Mouse (Mus musculus) forebrain, embryonic 12.5 days (tissue): Measurements from ENCODE around the gene Ahsa1. TPM values are rescaled to one million over a fixed set of nuclear protein-coding genes. Genes with fewer than 3 reads are reported as not detected.
"Not testable (repeated sequence)": the region's sequence is repeated elsewhere in the genome, so short reads cannot be mapped to it uniquely, and the experiment has no call there.

ENCODE experiments used
- ATAC-seq: fragments of 200-750 bp; cut with Nextera tagmentation; 2 replicates; pipeline ENCODE4 v1.8.0; 2017; ENCODE audit warnings: moderate TSS enrichment; ENCODE audit not compliant: low FRiP score
- H3K27ac ChIP-seq: fragments of 300-500 bp; sonication (generic); 2 replicates; pipeline ENCODE4 v1.5.1; 2016; ENCODE audit warnings: mild to moderate bottlenecking
- H3K27me3 ChIP-seq: fragments of 300-500 bp; sonication (generic); 2 replicates; pipeline ENCODE4 v1.6.1; 2016; ENCODE audit warnings: mild to moderate bottlenecking
- H3K36me3 ChIP-seq: fragments of 300-500 bp; sonication (generic); replicated peaks from 2 replicates; pipeline ENCODE4 v1.6.1; 2016; ENCODE audit warnings: mild to moderate bottlenecking
- H3K4me1 ChIP-seq: fragments of 300-500 bp; sonication (generic); 2 replicates; pipeline ENCODE4 v1.6.1; 2016
- H3K4me2 ChIP-seq: fragments of 300-500 bp; sonication (generic); 2 replicates; pipeline ENCODE4 v1.6.1; 2016; ENCODE audit warnings: mild to moderate bottlenecking, moderate library complexity
- H3K4me3 ChIP-seq: fragments of 300-500 bp; sonication (generic); replicated peaks from 2 replicates; pipeline ENCODE4 v1.5.1; 2016; ENCODE audit warnings: mild to moderate bottlenecking
- H3K9ac ChIP-seq: fragments of 300-500 bp; sonication (generic); 2 replicates; pipeline ENCODE4 v1.6.1; 2016; ENCODE audit warnings: mild to moderate bottlenecking
- H3K9me3 ChIP-seq: fragments of 300-500 bp; sonication (generic); 2 replicates; pipeline ENCODE4 v1.6.1; 2016
- WGBS: fragments of 180-500 bp; shearing (Covaris S2); methylation state at CpG from one replicate; pipeline ENCODE4 v1.1.7; 2016; 5-methylcytosine and 5-hydroxymethylcytosine counted together
- polyA plus RNA-seq: library from polyadenylated mRNA; unstranded; fragments of >200 nt; fragmentation: Nextera tagmentation; extraction: Ambion mirVana; gene quantifications from 2 replicates; pipeline ENCODE4 v1.2.1, GENCODE M21; 2016

Ahsa1 gene
- polyA plus RNA-seq, 1 experiment from 2014 or later = 205 TPM

GRCm38 (mm10) chr12:87284268-87284667 lies 18.0 kb downstream of the Ahsa1 start:
- H3K4me2 ChIP-seq = no peak overlapping the region
- H3K36me3 ChIP-seq = no peaks in the 10 kb centered on the region
- 0 out of 2 replicates have a peak, but pooled peaks cover 3% of the 10 kb centered on the region for H3K27me3 ChIP-seq
- no peaks in the 10 kb centered on the region for H3K4me1 ChIP-seq
- no peak overlapping the region for H3K27ac ChIP-seq
- no peak overlapping the region for H3K4me3 ChIP-seq
- no peak overlapping the region for H3K9ac ChIP-seq
- 78% methylated on average over 4 of the region's 4 CpGs for WGBS
- H3K9me3 ChIP-seq = no peaks in the 10 kb centered on the region
- ATAC-seq = no peak

GRCm38 (mm10) chr12:87284726-87285125 lies 18.4 kb downstream of the Ahsa1 start:
- H3K27ac ChIP-seq = no peak overlapping the region
- WGBS = 91% methylated on average over 5 of the region's 5 CpGs
- no peaks in the 10 kb centered on the region for H3K4me1 ChIP-seq
- H3K27me3 ChIP-seq = 0 out of 2 replicates have a peak, but pooled peaks cover 3% of the 10 kb centered on the region
- no peak overlapping the region for H3K4me2 ChIP-seq
- H3K36me3 ChIP-seq = no peaks in the 10 kb centered on the region
- H3K9ac ChIP-seq = no peak overlapping the region
- no peak for ATAC-seq
- no peak overlapping the region for H3K4me3 ChIP-seq
- no peaks in the 10 kb centered on the region for H3K9me3 ChIP-seq

- Histone ChIP-seq H3K9ac (no peak overlapping the region), H3K9me3 (no peaks in the 10 kb centered on the region), H3K4me3 (no peak overlapping the region), H3K27ac (no peak overlapping the region), H3K4me1 (no peaks in the 10 kb centered on the region), H3K4me2 (no peak overlapping the region), H3K27me3 (no peaks in the 10 kb centered on the region), H3K36me3 (no peaks in the 10 kb centered on the region)
- WGBS = 93% methylated on average over 5 of the region's 5 CpGs
- no peak for ATAC-seq
Measured at GRCm38 (mm10) chr12:87289100-87289499, 22.8 kb downstream of the Ahsa1 start.

- no peaks in the 10 kb centered on the region for H3K9me3 ChIP-seq
- no peak overlapping the region for H3K27ac ChIP-seq
- ATAC-seq = no peak
- H3K4me1 ChIP-seq = no peaks in the 10 kb centered on the region
- 81% methylated on average over 6 of the region's 6 CpGs for WGBS
- no peak overlapping the region for H3K9ac ChIP-seq
- no peak overlapping the region for H3K4me3 ChIP-seq
- no peak overlapping the region for H3K4me2 ChIP-seq
- no peaks in the 10 kb centered on the region for H3K36me3 ChIP-seq
- H3K27me3 ChIP-seq = peaks cover 9% of the 10 kb centered on the region
Measured at GRCm38 (mm10) chr12:87293934-87294333, 27.7 kb downstream of the Ahsa1 start.

GRCm38 (mm10) chr12:87299037-87299656 lies 32.9 kb downstream of the Ahsa1 start:
- H3K4me3 ChIP-seq = peak overlapping the region; percentile 74
- no peak; the same call in 1 of the 2 replicates for ATAC-seq
- H3K27ac ChIP-seq = no peak overlapping the region
- H3K4me2 ChIP-seq = peak overlapping the region; percentile 97
- peaks cover 43% of the 10 kb centered on the region for H3K27me3 ChIP-seq
- H3K9me3 ChIP-seq = no peaks in the 10 kb centered on the region
- WGBS = 11% methylated on average over 29 of the region's 29 CpGs
- H3K9ac ChIP-seq = peak overlapping the region; percentile 74
- no peaks in the 10 kb centered on the region for H3K36me3 ChIP-seq
- H3K4me1 ChIP-seq = peaks cover 17% of the 10 kb centered on the region

- Histone ChIP-seq H3K27ac (no peak within 1 kb of the TSS), H3K4me2 (peak within 1 kb of the TSS; percentile 97), H3K36me3 (no peaks in the 10 kb centered on the region), H3K4me3 (peak within 1 kb of the TSS; percentile 74), H3K27me3 (peaks cover 43% of the 10 kb centered on the region), H3K9me3 (no peaks in the 10 kb centered on the region), H3K4me1 (peaks cover 17% of the 10 kb centered on the region), H3K9ac (peak within 1 kb of the TSS; percentile 74)
- peak; percentile 82 for ATAC-seq
- WGBS = under 1% methylated on average over 77 of the region's 86 CpGs
Measured at GRCm38 (mm10) chr12:87299657-87300440, 33.6 kb downstream of the Ahsa1 start, which contains the start of gene Ism2. Ism2 (minus strand) TSS chr12:87299705.

GRCm38 (mm10) chr12:87300441-87300690 lies 34.1 kb downstream of the Ahsa1 start:
- ATAC-seq = 0 out of 2 replicates have a peak, but pooled peaks have one; percentile 10
- Histone ChIP-seq H3K9me3 (no peaks in the 10 kb centered on the region), H3K27ac (no peak overlapping the region), H3K9ac (peak overlapping the region; percentile 74; the same call in 1 of the 2 replicates), H3K4me2 (peak overlapping the region; percentile 97), H3K4me1 (peaks cover 17% of the 10 kb centered on the region), H3K27me3 (peaks cover 43% of the 10 kb centered on the region), H3K36me3 (no peaks in the 10 kb centered on the region), H3K4me3 (peak overlapping the region; percentile 74)
- 1% methylated on average over 9 of the region's 9 CpGs for WGBS

- peaks cover 22% of the 10 kb centered on the region for H3K4me1 ChIP-seq
- 48% methylated on average over 4 of the region's 4 CpGs for WGBS
- H3K9me3 ChIP-seq = no peaks in the 10 kb centered on the region
- no peak overlapping the region for H3K4me3 ChIP-seq
- H3K4me2 ChIP-seq = no peak overlapping the region
- peaks cover 43% of the 10 kb centered on the region for H3K27me3 ChIP-seq
- no peaks in the 10 kb centered on the region for H3K36me3 ChIP-seq
- no peak for ATAC-seq
- no peak overlapping the region for H3K27ac ChIP-seq
- H3K9ac ChIP-seq = no peak overlapping the region
Measured at GRCm38 (mm10) chr12:87301189-87301588, 34.9 kb downstream of the Ahsa1 start.

- H3K4me3 ChIP-seq = no peak overlapping the region
- WGBS = 33% methylated on average over 13 of the region's 13 CpGs
- H3K4me1 ChIP-seq = peaks cover 5% of the 10 kb centered on the region; the same call in 1 of the 2 replicates
- no peak overlapping the region for H3K4me2 ChIP-seq
- H3K36me3 ChIP-seq = peaks cover 19% of the 10 kb centered on the region
- H3K27ac ChIP-seq = no peak overlapping the region; the same call in 1 of the 2 replicates
- H3K27me3 ChIP-seq = peaks cover 14% of the 10 kb centered on the region
- ATAC-seq = no peak
- H3K9ac ChIP-seq = no peak overlapping the region
- no peaks in the 10 kb centered on the region for H3K9me3 ChIP-seq
Measured at GRCm38 (mm10) chr12:87305767-87306583, 39.7 kb downstream of the Ahsa1 start.

- H3K27me3 ChIP-seq, H3K9me3 ChIP-seq, ATAC-seq, H3K9ac ChIP-seq, H3K27ac ChIP-seq, H3K4me1 ChIP-seq, H3K4me2 ChIP-seq, H3K4me3 ChIP-seq: not testable (repeated sequence)
- H3K36me3 ChIP-seq = peaks cover 19% of the 10 kb centered on the region
- WGBS = 72% methylated on average over 4 of the region's 4 CpGs
Measured at GRCm38 (mm10) chr12:87306584-87306844, 40.2 kb downstream of the Ahsa1 start.

GRCm38 (mm10) chr12:87313098-87313497 lies 46.8 kb downstream of the Ahsa1 start:
- H3K4me1 ChIP-seq = no peaks in the 10 kb centered on the region
- H3K27me3 ChIP-seq = no peaks in the 10 kb centered on the region
- no peak overlapping the region for H3K27ac ChIP-seq
- H3K9ac ChIP-seq = no peak overlapping the region
- H3K36me3 ChIP-seq = peaks cover 27% of the 10 kb centered on the region
- H3K4me3 ChIP-seq = no peak overlapping the region
- H3K4me2 ChIP-seq = no peak overlapping the region
- 67% methylated on average over 2 of the region's 2 CpGs for WGBS
- ATAC-seq = no peak
- no peaks in the 10 kb centered on the region for H3K9me3 ChIP-seq

- Histone ChIP-seq H3K4me3 (no peak overlapping the region), H3K4me2 (no peak overlapping the region), H3K9ac (no peak overlapping the region), H3K36me3 (no peaks in the 10 kb centered on the region), H3K27ac (no peak overlapping the region), H3K9me3 (no peaks in the 10 kb centered on the region), H3K4me1 (no peaks in the 10 kb centered on the region), H3K27me3 (no peaks in the 10 kb centered on the region)
- ATAC-seq = no peak
- WGBS = 58% methylated on average over 1 of the region's 1 CpGs
Measured at GRCm38 (mm10) chr12:87317951-87318350, 51.7 kb downstream of the Ahsa1 start.
